Mouse (Mus musculus): Measurements from ENCODE around the gene Eftud2. TPM values are rescaled to one million over a fixed set of nuclear protein-coding genes. Genes with fewer than 3 reads are reported as not detected.

Gene Eftud2
- total and polyA plus RNA-seq, 3 experiments, result 36.0 to 62.6 (median 37.4) TPM

- WGBS, result 80% methylated on average over 9 of the region's 9 CpGs
- no peak for DNase-seq
- H3K27me3 ChIP-seq (ENCODE audit: control insufficient read depth, insufficient read depth, low read length), result no peaks in the 10 kb centered on the region
Observed at GRCm38 (mm10) chr11:102898408-102898807, 17.6 kb upstream of the Eftud2 start.

DNA sequence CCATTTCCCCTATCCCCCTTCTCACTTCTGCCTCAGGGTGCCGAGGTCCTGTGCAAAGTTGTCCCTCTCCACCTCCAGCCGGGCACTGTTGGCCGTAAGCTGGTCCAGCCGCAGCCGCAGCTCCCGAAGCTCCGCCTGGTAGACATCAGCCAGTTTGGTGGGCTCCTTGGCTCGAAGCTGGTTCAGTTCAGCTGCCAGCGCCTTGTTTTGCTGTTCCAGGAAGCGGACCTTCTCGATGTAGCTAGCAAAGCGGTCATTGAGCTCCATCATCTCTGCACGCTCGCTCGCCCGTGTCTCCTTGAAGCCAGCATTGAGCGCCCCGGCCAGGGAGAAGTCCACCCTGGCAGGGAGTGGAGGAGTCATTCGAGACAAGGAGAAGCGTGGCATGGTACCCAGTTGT lies 15.9 kb upstream of the Eftud2 start:
- intact Hi-C loops (cut with DNase I), result no loop called here
- no peaks in the 10 kb centered on the region for H3K79me2 ChIP-seq (replicated peaks; ENCODE audit: control insufficient read depth, insufficient read depth, low read length)
- H3K36me3 ChIP-seq (ENCODE audit: control insufficient read depth, insufficient read depth, low read length), result no peaks in the 10 kb centered on the region
- 81% methylated on average over 20 of the region's 20 CpGs for WGBS
- no peak overlapping the region for H3K4me3 ChIP-seq
- TF ChIP-seq POLR2A (IDR thresholded peaks at IDR 0.05; ENCODE audit: insufficient read depth, low read depth, low read length) (no peak), CTCF (IDR thresholded peaks at IDR 0.05) (no peak), EP300 (IDR thresholded peaks at IDR 0.05; ENCODE audit: insufficient read depth, low read depth, low read length) (no peak)
- DNase-seq, result no peak
- no peaks in the 10 kb centered on the region for H3K27me3 ChIP-seq (ENCODE audit: control insufficient read depth, insufficient read depth, low read length)
- H3K9ac ChIP-seq (ENCODE audit: low read depth, low read length), result no peak overlapping the region
- peaks cover 3% of the 10 kb centered on the region for H3K4me1 ChIP-seq (ENCODE audit: control insufficient read depth, insufficient read depth, low read length)
- no peak overlapping the region for H3K27ac ChIP-seq

More at GRCm38 (mm10) chr11:102898408-102898807, 17.6 kb upstream of the Eftud2 start:
- no peak overlapping the region for H3K9ac ChIP-seq (ENCODE audit: low read depth, low read length)
- no peaks in the 10 kb centered on the region for H3K79me2 ChIP-seq (replicated peaks; ENCODE audit: control insufficient read depth, insufficient read depth, low read length)
- no peak for TF ChIP-seq POLR2A (IDR thresholded peaks at IDR 0.05; ENCODE audit: insufficient read depth, low read depth, low read length)
- TF ChIP-seq CTCF (IDR thresholded peaks at IDR 0.05), result no peak
- no peak for TF ChIP-seq EP300 (IDR thresholded peaks at IDR 0.05; ENCODE audit: insufficient read depth, low read depth, low read length)
- no peaks in the 10 kb centered on the region for H3K36me3 ChIP-seq (ENCODE audit: control insufficient read depth, insufficient read depth, low read length)
- intact Hi-C loops (cut with DNase I), result no loop called here
- no peak overlapping the region for H3K4me3 ChIP-seq
- H3K4me1 ChIP-seq (ENCODE audit: control insufficient read depth, insufficient read depth, low read length), result peaks cover 3% of the 10 kb centered on the region
- no peak overlapping the region for H3K27ac ChIP-seq

DNA sequence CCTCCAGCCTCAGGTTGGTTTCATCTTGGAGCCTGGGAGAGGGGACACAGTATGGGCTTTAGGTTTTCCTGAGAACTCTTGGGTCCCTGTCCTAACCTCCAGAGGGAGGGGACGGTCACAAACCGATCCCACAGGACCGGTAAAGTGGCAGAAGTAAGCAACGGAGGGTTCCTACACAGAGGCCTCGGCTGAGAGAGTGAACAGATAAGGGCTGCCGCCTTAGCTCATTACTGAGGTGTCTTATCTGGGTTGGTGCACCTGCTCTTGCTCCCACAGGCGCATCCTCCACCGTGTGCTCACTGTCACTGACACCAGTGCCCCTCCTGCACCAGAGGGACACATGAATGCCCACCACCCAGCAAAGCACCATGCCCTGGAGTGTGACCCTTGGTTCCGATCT lies 15.0 kb upstream of the Eftud2 start:
- no peak for TF ChIP-seq CTCF (IDR thresholded peaks at IDR 0.05)
- TF ChIP-seq EP300 (IDR thresholded peaks at IDR 0.05; ENCODE audit: insufficient read depth, low read depth, low read length), result no peak
- TF ChIP-seq POLR2A (IDR thresholded peaks at IDR 0.05; ENCODE audit: insufficient read depth, low read depth, low read length), result no peak
- no peaks in the 10 kb centered on the region for H3K36me3 ChIP-seq (ENCODE audit: control insufficient read depth, insufficient read depth, low read length)
- 69% methylated on average over 9 of the region's 9 CpGs for WGBS
- H3K27me3 ChIP-seq (ENCODE audit: control insufficient read depth, insufficient read depth, low read length), result no peaks in the 10 kb centered on the region
- H3K9ac ChIP-seq (ENCODE audit: low read depth, low read length), result no peak overlapping the region
- intact Hi-C loops (cut with DNase I), result no loop called here
- no peak for DNase-seq
- H3K27ac ChIP-seq, result no peak overlapping the region
- H3K4me3 ChIP-seq, result no peak overlapping the region
- H3K4me1 ChIP-seq (ENCODE audit: control insufficient read depth, insufficient read depth, low read length), result peaks cover 2% of the 10 kb centered on the region
- no peaks in the 10 kb centered on the region for H3K79me2 ChIP-seq (replicated peaks; ENCODE audit: control insufficient read depth, insufficient read depth, low read length)

- 89% methylated on average over 4 of the region's 4 CpGs for WGBS
- no peaks in the 10 kb centered on the region for H3K27me3 ChIP-seq (ENCODE audit: control insufficient read depth, insufficient read depth, low read length)
Observed at GRCm38 (mm10) chr11:102894716-102895115, 13.9 kb upstream of the Eftud2 start.

GRCm38 (mm10) chr11:102893015-102893651 lies 12.3 kb upstream of the Eftud2 start:
- Histone ChIP-seq H3K9ac (ENCODE audit: low read depth, low read length) (peak overlapping the region; percentile 53), H3K79me2 (replicated peaks; ENCODE audit: control insufficient read depth, insufficient read depth, low read length) (no peaks in the 10 kb centered on the region), H3K4me3 (peak overlapping the region; percentile 35), H3K27ac (no peak overlapping the region), H3K36me3 (ENCODE audit: control insufficient read depth, insufficient read depth, low read length) (no peaks in the 10 kb centered on the region), H3K27me3 (ENCODE audit: control insufficient read depth, insufficient read depth, low read length) (no peaks in the 10 kb centered on the region), H3K4me1 (ENCODE audit: control insufficient read depth, insufficient read depth, low read length) (no peaks in the 10 kb centered on the region)
- WGBS, result 7% methylated on average over 43 of the region's 43 CpGs
- TF ChIP-seq CTCF (IDR thresholded peaks at IDR 0.05) (peak; percentile 81), POLR2A (IDR thresholded peaks at IDR 0.05; ENCODE audit: insufficient read depth, low read depth, low read length) (no peak)
- intact Hi-C loops (cut with DNase I), result no loop called here
- peak; percentile 57 to 74 for DNase-seq

More at GRCm38 (mm10) chr11:102894716-102895115, 13.9 kb upstream of the Eftud2 start:
- no peaks in the 10 kb centered on the region for H3K36me3 ChIP-seq (ENCODE audit: control insufficient read depth, insufficient read depth, low read length)
- no peak for DNase-seq
- no peaks in the 10 kb centered on the region for H3K4me1 ChIP-seq (ENCODE audit: control insufficient read depth, insufficient read depth, low read length)
- H3K9ac ChIP-seq (ENCODE audit: low read depth, low read length), result no peak overlapping the region
- no peak overlapping the region for H3K27ac ChIP-seq
- no peaks in the 10 kb centered on the region for H3K79me2 ChIP-seq (replicated peaks; ENCODE audit: control insufficient read depth, insufficient read depth, low read length)
- intact Hi-C loops (cut with DNase I), result no loop called here
- TF ChIP-seq POLR2A (IDR thresholded peaks at IDR 0.05; ENCODE audit: insufficient read depth, low read depth, low read length), result no peak
- TF ChIP-seq CTCF (IDR thresholded peaks at IDR 0.05), result no peak
- no peak for TF ChIP-seq EP300 (IDR thresholded peaks at IDR 0.05; ENCODE audit: insufficient read depth, low read depth, low read length)
- no peak overlapping the region for H3K4me3 ChIP-seq

DNA sequence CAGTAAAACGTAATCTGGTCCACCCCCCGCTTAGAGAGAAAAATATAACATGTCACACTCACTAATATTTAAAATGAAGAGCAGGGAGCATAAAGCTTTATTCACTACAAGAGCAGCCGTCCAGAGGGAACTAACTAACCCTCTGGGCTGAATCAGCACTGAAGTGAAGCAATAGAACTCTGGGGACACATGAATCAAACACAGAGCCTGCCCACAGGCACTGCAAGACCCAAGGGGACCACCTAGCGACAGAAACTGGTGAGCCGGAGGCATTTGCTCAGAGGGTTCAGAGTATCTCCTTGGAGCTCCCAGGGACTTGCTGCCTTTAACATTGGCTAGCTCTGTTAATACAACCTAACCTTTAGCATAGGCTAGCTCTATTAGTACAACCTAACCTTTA lies 9.3 kb upstream of the Eftud2 start:
- intact Hi-C loops (cut with DNase I), result no loop called here
- TF ChIP-seq CTCF (IDR thresholded peaks at IDR 0.05) (no peak), POLR2A (IDR thresholded peaks at IDR 0.05; ENCODE audit: insufficient read depth, low read depth, low read length) (no peak), EP300 (IDR thresholded peaks at IDR 0.05; ENCODE audit: insufficient read depth, low read depth, low read length) (no peak)
- H3K27me3 ChIP-seq (ENCODE audit: control insufficient read depth, insufficient read depth, low read length), result no peaks in the 10 kb centered on the region
- no peak for DNase-seq
- no peak overlapping the region for H3K9ac ChIP-seq (ENCODE audit: low read depth, low read length)
- H3K79me2 ChIP-seq (replicated peaks; ENCODE audit: control insufficient read depth, insufficient read depth, low read length), result no peaks in the 10 kb centered on the region
- H3K27ac ChIP-seq, result no peak overlapping the region
- no peaks in the 10 kb centered on the region for H3K4me1 ChIP-seq (ENCODE audit: control insufficient read depth, insufficient read depth, low read length)
- 80% methylated on average over 5 of the region's 5 CpGs for WGBS
- no peaks in the 10 kb centered on the region for H3K36me3 ChIP-seq (ENCODE audit: control insufficient read depth, insufficient read depth, low read length)
- H3K4me3 ChIP-seq, result no peak overlapping the region

Data from heart, adult 2 months (tissue).